Mouse (Mus musculus): ENCODE measurements around the gene Bok. TPM values are rescaled to one million over a fixed set of nuclear protein-coding genes. Genes with fewer than 3 reads are reported as not detected.

The Bok gene
- polyA plus RNA-seq, 1 experiment, result 32.5 TPM

DNA sequence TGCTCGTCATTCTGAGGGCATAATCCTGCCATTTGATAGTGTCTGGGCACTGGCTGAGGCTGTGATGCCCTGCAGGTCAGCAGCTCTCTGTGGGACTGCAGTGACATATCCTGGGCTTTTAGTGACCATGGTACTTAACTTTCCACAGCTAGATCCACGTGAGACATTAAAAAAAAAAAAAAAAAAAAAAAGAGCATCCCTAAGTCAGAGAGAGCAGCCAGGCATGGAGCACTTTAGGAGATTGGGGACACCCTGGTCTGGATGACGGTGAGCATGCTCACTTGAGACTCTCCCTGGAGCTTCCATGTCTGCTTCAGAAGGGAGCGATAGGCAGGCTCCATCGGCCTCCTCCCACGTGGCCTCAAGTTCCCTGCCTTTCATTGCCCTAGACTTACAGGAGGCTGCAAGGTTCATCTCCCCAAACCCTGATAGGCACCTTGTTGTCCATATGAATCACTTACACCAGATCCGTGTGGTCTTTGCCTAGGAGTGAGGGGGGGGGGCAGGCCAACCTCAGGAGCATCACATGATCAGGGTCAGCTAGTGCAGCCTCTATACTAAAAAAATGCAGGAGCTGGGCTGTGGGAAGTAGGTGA, 4.5 kb downstream of the Bok start:
- no peak for TF ChIP-seq CTCF (IDR thresholded peaks at IDR 0.05; ENCODE audit: insufficient read depth, low read length)
- no peak for TF ChIP-seq POLR2A (IDR thresholded peaks at IDR 0.05; ENCODE audit: borderline replicate concordance, extremely low read depth, low read depth, low read length)
- no peaks in the 10 kb centered on the region for H3K4me1 ChIP-seq (ENCODE audit: control insufficient read depth, insufficient read depth, low read length)
- WGBS, result 87% methylated on average over 7 of the region's 7 CpGs
- no peak overlapping the region for H3K4me3 ChIP-seq (replicated peaks; ENCODE audit: extremely low read depth, low read depth, low read length)
- DNase-seq, result no peak

DNA sequence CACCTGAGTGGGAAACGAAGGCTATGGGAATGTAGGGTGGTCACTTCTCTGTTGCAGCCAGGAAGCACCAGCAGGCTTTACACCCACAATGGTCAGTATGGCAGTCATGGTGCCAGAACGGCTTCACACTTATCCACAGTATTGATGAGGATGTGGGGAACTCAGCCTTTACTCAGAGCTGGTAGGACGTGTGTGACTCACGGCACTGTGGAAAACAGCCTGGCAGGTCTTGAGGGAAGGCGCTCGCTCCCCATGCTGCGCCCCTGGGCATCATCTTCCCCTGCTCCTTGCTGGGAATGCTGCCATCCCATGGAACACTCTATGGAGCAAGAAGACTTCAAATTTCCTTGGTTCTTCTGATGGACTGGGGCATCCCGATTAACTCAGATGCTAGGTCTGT, 5.6 kb downstream of the Bok start:
- Histone ChIP-seq H3K4me3 (replicated peaks; ENCODE audit: extremely low read depth, low read depth, low read length) (no peak overlapping the region), H3K4me1 (ENCODE audit: control insufficient read depth, insufficient read depth, low read length) (no peaks in the 10 kb centered on the region; the same call in 1 of the 2 replicates)
- no peak for DNase-seq
- 94% methylated on average over 8 of the region's 8 CpGs for WGBS
- TF ChIP-seq POLR2A (IDR thresholded peaks at IDR 0.05; ENCODE audit: borderline replicate concordance, extremely low read depth, low read depth, low read length), result no peak
- TF ChIP-seq CTCF (IDR thresholded peaks at IDR 0.05; ENCODE audit: insufficient read depth, low read length), result no peak

- no peak for TF ChIP-seq CTCF (IDR thresholded peaks at IDR 0.05; ENCODE audit: insufficient read depth, low read length)
- no peak for TF ChIP-seq POLR2A (IDR thresholded peaks at IDR 0.05; ENCODE audit: borderline replicate concordance, extremely low read depth, low read depth, low read length)
- 74% methylated on average over 10 of the region's 10 CpGs for WGBS
- no peak overlapping the region for H3K4me3 ChIP-seq (replicated peaks; ENCODE audit: extremely low read depth, low read depth, low read length)
- no peak for DNase-seq
- H3K4me1 ChIP-seq (ENCODE audit: control insufficient read depth, insufficient read depth, low read length), result no peaks in the 10 kb centered on the region; the same call in 1 of the 2 replicates
Observed at GRCm38 (mm10) chr1:93691786-93692357, 6.4 kb downstream of the Bok start.

- no peak overlapping the region for H3K4me3 ChIP-seq (replicated peaks; ENCODE audit: extremely low read depth, low read depth, low read length)
- DNase-seq, result no peak
- no peaks in the 10 kb centered on the region; the same call in none of the 2 replicates for H3K4me1 ChIP-seq (ENCODE audit: control insufficient read depth, insufficient read depth, low read length)
- WGBS, result 94% methylated on average over 9 of the region's 9 CpGs
- TF ChIP-seq CTCF (IDR thresholded peaks at IDR 0.05; ENCODE audit: insufficient read depth, low read length) (no peak), POLR2A (IDR thresholded peaks at IDR 0.05; ENCODE audit: borderline replicate concordance, extremely low read depth, low read depth, low read length) (no peak)
Observed at GRCm38 (mm10) chr1:93692773-93693172, 7.3 kb downstream of the Bok start.

- Histone ChIP-seq H3K4me1 (ENCODE audit: control insufficient read depth, insufficient read depth, low read length) (no peaks in the 10 kb centered on the region; the same call in none of the 2 replicates), H3K4me3 (replicated peaks; ENCODE audit: extremely low read depth, low read depth, low read length) (no peak overlapping the region)
- 67% methylated on average over 3 of the region's 3 CpGs for WGBS
- no peak for DNase-seq
- TF ChIP-seq CTCF (IDR thresholded peaks at IDR 0.05; ENCODE audit: insufficient read depth, low read length), result no peak
- no peak for TF ChIP-seq POLR2A (IDR thresholded peaks at IDR 0.05; ENCODE audit: borderline replicate concordance, extremely low read depth, low read depth, low read length)
Observed at GRCm38 (mm10) chr1:93693502-93693901, 8.0 kb downstream of the Bok start.

GRCm38 (mm10) chr1:93693943-93694342, 8.5 kb downstream of the Bok start:
- Histone ChIP-seq H3K4me3 (replicated peaks; ENCODE audit: extremely low read depth, low read depth, low read length) (no peak overlapping the region), H3K4me1 (ENCODE audit: control insufficient read depth, insufficient read depth, low read length) (no peaks in the 10 kb centered on the region; the same call in none of the 2 replicates)
- DNase-seq, result no peak
- TF ChIP-seq POLR2A (IDR thresholded peaks at IDR 0.05; ENCODE audit: borderline replicate concordance, extremely low read depth, low read depth, low read length) (no peak), CTCF (IDR thresholded peaks at IDR 0.05; ENCODE audit: insufficient read depth, low read length) (no peak)
- 92% methylated on average over 10 of the region's 10 CpGs for WGBS

DNA sequence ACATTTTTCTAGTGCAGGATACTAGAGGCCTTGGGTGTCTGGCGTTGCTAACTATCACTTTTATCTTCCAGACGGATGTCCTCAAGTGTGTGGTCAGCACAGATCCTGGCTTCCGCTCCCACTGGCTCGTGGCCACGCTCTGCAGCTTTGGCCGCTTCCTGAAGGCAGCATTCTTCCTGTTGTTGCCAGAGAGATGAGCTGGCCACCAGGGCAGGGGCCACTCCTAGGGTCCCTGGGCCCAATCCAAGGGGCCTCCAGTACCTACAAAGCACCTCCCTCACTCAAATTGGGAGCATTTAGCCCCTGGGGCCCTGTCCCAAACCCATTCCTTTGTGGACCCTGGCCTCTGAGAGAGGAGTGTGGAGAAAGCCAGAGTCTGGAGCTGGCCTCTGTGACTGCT, 9.5 kb downstream of the Bok start:
- no peaks in the 10 kb centered on the region; the same call in none of the 2 replicates for H3K4me1 ChIP-seq (ENCODE audit: control insufficient read depth, insufficient read depth, low read length)
- TF ChIP-seq POLR2A (IDR thresholded peaks at IDR 0.05; ENCODE audit: borderline replicate concordance, extremely low read depth, low read depth, low read length), result no peak
- TF ChIP-seq CTCF (IDR thresholded peaks at IDR 0.05; ENCODE audit: insufficient read depth, low read length), result no peak
- WGBS, result 40% methylated on average over 6 of the region's 6 CpGs
- no peak overlapping the region for H3K4me3 ChIP-seq (replicated peaks; ENCODE audit: extremely low read depth, low read depth, low read length)
- peak; percentile 23 for DNase-seq

GRCm38 (mm10) chr1:93697317-93697716, 11.9 kb downstream of the Bok start:
- DNase-seq, result no peak
- 40% methylated on average over 3 of the region's 3 CpGs for WGBS

DNA sequence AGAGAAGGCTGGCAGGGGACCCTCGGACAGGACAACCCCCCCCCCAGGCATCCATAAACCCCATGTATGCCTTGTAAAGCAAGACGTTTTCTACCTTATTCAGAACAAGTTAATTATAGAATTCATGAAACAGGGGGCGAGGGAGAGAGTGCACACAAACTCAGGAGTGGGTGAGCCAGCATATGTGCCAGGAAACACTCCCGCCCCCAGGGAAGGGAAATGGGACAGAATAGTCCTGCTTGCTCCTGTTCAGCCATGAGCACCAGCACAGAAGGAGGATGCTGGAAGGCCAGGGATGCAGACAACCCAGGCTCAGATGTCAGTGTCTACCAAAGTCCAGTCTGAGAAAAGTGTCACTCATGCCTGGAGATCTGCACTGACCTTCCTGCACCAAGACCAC, 13.7 kb downstream of the Bok start:
- WGBS, result 79% methylated on average over 4 of the region's 4 CpGs
- H3K4me1 ChIP-seq (ENCODE audit: control insufficient read depth, insufficient read depth, low read length), result no peaks in the 10 kb centered on the region; the same call in none of the 2 replicates
- DNase-seq, result no peak
- TF ChIP-seq POLR2A (IDR thresholded peaks at IDR 0.05; ENCODE audit: borderline replicate concordance, extremely low read depth, low read depth, low read length), result no peak
- no peak for TF ChIP-seq CTCF (IDR thresholded peaks at IDR 0.05; ENCODE audit: insufficient read depth, low read length)
- H3K4me3 ChIP-seq (replicated peaks; ENCODE audit: extremely low read depth, low read depth, low read length), result no peak overlapping the region

More at GRCm38 (mm10) chr1:93697317-93697716, 11.9 kb downstream of the Bok start:
- no peak overlapping the region for H3K4me3 ChIP-seq (replicated peaks; ENCODE audit: extremely low read depth, low read depth, low read length)
- H3K4me1 ChIP-seq (ENCODE audit: control insufficient read depth, insufficient read depth, low read length), result no peaks in the 10 kb centered on the region; the same call in none of the 2 replicates
- TF ChIP-seq POLR2A (IDR thresholded peaks at IDR 0.05; ENCODE audit: borderline replicate concordance, extremely low read depth, low read depth, low read length) (no peak), CTCF (IDR thresholded peaks at IDR 0.05; ENCODE audit: insufficient read depth, low read length) (no peak)

- WGBS, result 92% methylated on average over 1 of the region's 1 CpGs
- Histone ChIP-seq H3K4me1 (ENCODE audit: control insufficient read depth, insufficient read depth, low read length) (peaks cover 3% of the 10 kb centered on the region; the same call in 1 of the 2 replicates), H3K4me3 (replicated peaks; ENCODE audit: extremely low read depth, low read depth, low read length) (no peak overlapping the region)
- no peak for TF ChIP-seq CTCF (IDR thresholded peaks at IDR 0.05; ENCODE audit: insufficient read depth, low read length)
- no peak for TF ChIP-seq POLR2A (IDR thresholded peaks at IDR 0.05; ENCODE audit: borderline replicate concordance, extremely low read depth, low read depth, low read length)
- no peak for DNase-seq
Observed at GRCm38 (mm10) chr1:93702106-93702505, 16.6 kb downstream of the Bok start.

Measured in lung, adult 2 months (tissue).